In the genomic region with DNA sequence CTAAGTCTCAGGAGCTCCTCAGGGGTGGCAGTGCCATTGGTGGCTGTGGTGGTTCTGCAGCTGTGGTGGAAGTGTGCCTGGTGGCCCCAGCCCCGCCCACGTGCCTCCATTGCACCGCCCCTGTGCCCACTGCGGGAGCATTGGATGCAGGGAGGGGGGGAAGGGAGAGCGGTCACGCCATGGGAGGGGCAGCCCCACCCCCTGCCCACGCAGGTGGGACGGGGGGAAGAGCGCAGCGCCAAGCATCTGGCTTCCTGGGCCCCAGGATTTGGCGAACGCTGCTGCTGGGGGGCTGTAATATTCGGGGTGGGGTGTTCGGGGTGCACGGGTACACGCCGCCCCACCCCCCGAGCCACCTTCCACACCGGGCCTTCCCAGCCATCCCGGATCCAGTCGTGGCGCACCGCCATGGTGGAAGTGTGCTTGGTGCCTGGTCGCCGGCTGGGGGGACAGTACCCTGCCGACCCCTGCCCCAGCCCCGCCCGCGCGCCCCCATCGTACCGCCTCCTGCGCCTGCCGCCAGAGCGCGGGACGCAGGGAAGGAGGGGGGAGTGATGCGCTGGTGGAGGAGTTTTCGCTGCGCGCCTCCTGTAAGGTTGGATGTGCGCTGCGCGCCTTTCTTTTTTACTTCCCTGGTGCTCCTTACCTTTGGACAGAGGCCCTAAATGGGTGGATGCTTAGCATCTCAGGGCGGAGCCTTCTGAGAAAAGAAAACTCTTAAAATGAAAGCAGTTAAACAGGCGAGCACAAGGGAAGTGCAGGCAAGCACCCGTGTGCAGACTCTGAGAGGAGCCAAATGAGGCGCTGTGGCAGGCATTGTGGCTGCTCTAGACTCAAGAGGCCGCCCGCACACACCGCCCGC, we compare ENCODE assay signal across 8 mouse cellular contexts. TPM values are rescaled to one million over a fixed set of nuclear protein-coding genes. Genes with fewer than 3 reads are reported as not detected.
DNase-seq lines count a peak whose midpoint lies in the region; ATAC-seq and TF ChIP-seq lines count a peak whose summit lies in the region.

No protein-coding gene starts in this region.

- H3K4me1 ChIP-seq in embryonic facial prominence, embryonic 15.5 days = peaks cover 6% of the 10 kb centered on the region; the same call in 1 of the 2 replicates
- H3K4me1 ChIP-seq in hindbrain, postnatal 0 days (ENCODE audit: insufficient read depth, low read length) = no peaks in the 10 kb centered on the region

- WGBS in embryonic facial prominence, embryonic 15.5 days = 3% methylated on average over 51 of the region's 52 CpGs
- 1% methylated on average over 46 of the region's 52 CpGs for WGBS in hindbrain, postnatal 0 days

- H3K4me3 ChIP-seq in embryonic facial prominence, embryonic 15.5 days (replicated peaks) = peak overlapping the region; percentile 60
- peak overlapping the region; percentile 57 for H3K4me3 ChIP-seq in hindbrain, postnatal 0 days (ENCODE audit: low read length)

- intact Hi-C loops in left cerebral cortex, postnatal 4 days (cut with DNase I) = no loop called here

- peak; percentile 85 for ATAC-seq in embryonic facial prominence, embryonic 15.5 days (ENCODE audit: insufficient number of reproducible peaks, low FRiP score, low TSS enrichment, low read depth)
- peak; percentile 92 for ATAC-seq in hindbrain, postnatal 0 days

- DNase-seq in left cerebral cortex, adult 18-20 months (ENCODE audit: low spot score in 2 of 2) = peak; percentile 13 to 33
- no peak for DNase-seq in left cerebral cortex, postnatal 4 days
- DNase-seq in adrenal gland, adult 18-20 months (ENCODE audit: low spot score in 2 of 2) = peak; percentile 18 to 36
- peak; percentile 79 for DNase-seq in hindbrain, postnatal 0 days (ENCODE audit: low spot score)
- peak; percentile 9 for DNase-seq in lung, postnatal 10 days
- peak; percentile 40 for DNase-seq in retina, postnatal 7 days (ENCODE audit: low read depth, low spot score)
- no peak for DNase-seq in frontal cortex, postnatal 25 days (ENCODE audit: low spot score in 2 of 2)

- no peaks in the 10 kb centered on the region for H3K36me3 ChIP-seq in embryonic facial prominence, embryonic 15.5 days
- H3K36me3 ChIP-seq in hindbrain, postnatal 0 days (ENCODE audit: insufficient read depth, low read length) = no peaks in the 10 kb centered on the region

- no peaks in the 10 kb centered on the region for H3K27me3 ChIP-seq in embryonic facial prominence, embryonic 15.5 days
- H3K27me3 ChIP-seq in hindbrain, postnatal 0 days (ENCODE audit: insufficient read depth, low read length) = no peaks in the 10 kb centered on the region

- peak; percentile 49; the same call in 1 of the 2 replicates for TF ChIP-seq CTCF in hindbrain, postnatal 0 days (IDR thresholded peaks at IDR 0.05; ENCODE audit: low read depth)

- peak overlapping the region; percentile 91 for H3K27ac ChIP-seq in embryonic facial prominence, embryonic 15.5 days (replicated peaks)
- H3K27ac ChIP-seq in hindbrain, postnatal 0 days = peak overlapping the region; percentile 85

- H3K4me2 ChIP-seq in embryonic facial prominence, embryonic 15.5 days (replicated peaks) = peak overlapping the region; percentile 89
- H3K4me2 ChIP-seq in hindbrain, postnatal 0 days (ENCODE audit: low read depth, low read length) = peak overlapping the region; percentile 71

- peak overlapping the region; percentile 50 for H3K9ac ChIP-seq in embryonic facial prominence, embryonic 15.5 days
- peak overlapping the region; percentile 71 for H3K9ac ChIP-seq in hindbrain, postnatal 0 days (replicated peaks; ENCODE audit: low read length)

- no peaks in the 10 kb centered on the region for H3K9me3 ChIP-seq in embryonic facial prominence, embryonic 15.5 days (replicated peaks)
- 0 out of 2 replicates have a peak, but pooled peaks cover 2% of the 10 kb centered on the region for H3K9me3 ChIP-seq in hindbrain, postnatal 0 days (ENCODE audit: low read length)

RNA-seq across cellular contexts. Expression of a gene that starts 31.4 kb away (rescaled TPM):
- total RNA-seq in left cerebral cortex, adult 18-20 months (2021) = not detected
- not detected for total RNA-seq in left cerebral cortex, postnatal 4 days (2021)
- total RNA-seq in adrenal gland, adult 18-20 months (2021) = not detected
- not detected in 2 replicates for polyA plus RNA-seq in embryonic facial prominence, embryonic 15.5 days (2015; fragmentation: Nextera tagmentation; extraction: Ambion mirVana)
- total RNA-seq in hindbrain, postnatal 0 days (2014; rRNA removed) = not detected in 2 replicates
- polyA plus RNA-seq in hindbrain, postnatal 0 days (2015; fragmentation: Nextera tagmentation; extraction: Ambion mirVana) = not detected in 2 replicates

Comparison
In these comparisons a context has a peak if more than half of its experiments do, and no peak if none do; other contexts are left out.
1. DNase-seq: peak in left cerebral cortex, adult 18-20 months (2 of 2), adrenal gland, adult 18-20 months (2 of 2), hindbrain, postnatal 0 days (single experiment), lung, postnatal 10 days (single experiment) and retina, postnatal 7 days (single experiment); none in left cerebral cortex, postnatal 4 days (single experiment) and frontal cortex, postnatal 25 days (0 of 2).